Mouse (Mus musculus) megakaryocyte, embryonic 14.5 days (primary cell): ENCODE data around the gene Mreg.

Experiments used
- FLI1 ChIP-seq: IDR thresholded peaks from 2 replicates; pipeline ENCODE4 v1.6.1; 2012; ENCODE audit warnings: low read length, inconsistent platforms, mixed read lengths
- GATA1 ChIP-seq: IDR thresholded peaks from 3 replicates; pipeline ENCODE4 v1.6.1; 2012; ENCODE audit warnings: mixed read lengths, low read length, inconsistent platforms, borderline replicate concordance

DNA sequence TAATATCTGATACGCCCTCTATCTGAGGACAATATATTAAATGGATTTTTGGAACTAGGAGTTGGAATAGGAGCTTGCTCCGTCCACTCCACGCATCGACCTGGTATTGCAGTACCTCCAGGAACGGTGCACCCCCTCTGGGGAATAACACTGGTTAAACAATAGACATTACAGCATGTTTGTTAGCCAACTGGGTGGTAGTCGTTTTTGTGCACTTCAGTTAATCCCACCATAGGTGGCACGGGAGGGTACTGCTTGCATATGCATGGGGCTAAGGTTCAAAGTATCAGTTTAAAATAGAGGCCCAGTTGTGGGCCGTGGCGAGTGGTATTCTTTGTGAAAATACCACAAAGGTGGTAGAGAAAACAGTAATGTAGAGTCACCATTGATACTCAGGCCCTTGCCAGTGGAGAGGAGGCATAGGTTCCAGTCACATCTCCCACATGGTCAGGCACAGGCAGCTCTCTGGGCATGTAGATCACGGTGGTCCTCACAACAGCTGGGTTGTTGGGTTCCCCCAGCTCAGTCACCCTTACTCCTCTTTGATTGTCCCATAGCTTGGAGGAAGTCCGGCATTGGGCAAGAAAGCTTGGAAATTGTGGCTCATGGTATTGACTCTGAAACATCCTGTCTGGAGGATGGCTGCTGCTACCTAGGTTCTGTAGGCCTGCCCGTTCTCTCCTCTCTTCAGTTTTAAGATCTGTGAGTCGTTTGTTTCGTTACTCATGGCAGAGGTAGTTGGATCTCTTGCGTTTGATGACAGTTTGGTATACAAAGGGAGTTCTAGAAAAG is 43.2 kb upstream of the Mreg start:
- TF ChIP-seq GATA1 (no peak), FLI1 (no peak)
